Mouse (Mus musculus): Measurements from ENCODE around the gene Btla. TPM values are rescaled to one million over a fixed set of nuclear protein-coding genes. Genes with fewer than 3 reads are reported as not detected.

Btla gene
- 0.27 and 0.68 TPM in 2 replicates for polyA plus RNA-seq (2015; fragmentation: Nextera tagmentation; extraction: Ambion mirVana)

- Histone ChIP-seq H3K27ac (no peak within 1 kb of the TSS), H3K36me3 (no peaks in the 10 kb centered on the region), H3K9ac (no peak within 1 kb of the TSS), H3K4me1 (replicated peaks) (no peaks in the 10 kb centered on the region), H3K9me3 (replicated peaks) (no peaks in the 10 kb centered on the region), H3K4me3 (replicated peaks) (no peak within 1 kb of the TSS), H3K27me3 (no peaks in the 10 kb centered on the region), H3K4me2 (no peak within 1 kb of the TSS)
- no peak for ATAC-seq (ENCODE audit: low read depth)
- WGBS (ENCODE audit: insufficient replicate concordance) = 32% methylated on average over 10 of the region's 10 CpGs
- no peak for DNase-seq
Measured at GRCm38 (mm10) chr16:45223648-45224388, at the start of gene Btla. Gene Btla (plus strand): TSS chr16:45224315.

- ATAC-seq (ENCODE audit: low read depth) (no peak), DNase-seq (no peak)
- Histone ChIP-seq H3K4me1 (replicated peaks) (no peaks in the 10 kb centered on the region), H3K9ac (no peak overlapping the region), H3K27me3 (no peaks in the 10 kb centered on the region), H3K4me2 (no peak overlapping the region), H3K36me3 (peaks cover 11% of the 10 kb centered on the region), H3K4me3 (replicated peaks) (no peak overlapping the region), H3K9me3 (replicated peaks) (no peaks in the 10 kb centered on the region), H3K27ac (no peak overlapping the region)
- 74% methylated on average over 2 of the region's 2 CpGs for WGBS (ENCODE audit: insufficient replicate concordance)
Measured at GRCm38 (mm10) chr16:45178552-45178951, 45.6 kb upstream of the Btla start.

GRCm38 (mm10) chr16:45181824-45182223 is 42.3 kb upstream of the Btla start:
- ATAC-seq (ENCODE audit: low read depth) (no peak), DNase-seq (no peak)
- Histone ChIP-seq H3K27me3 (no peaks in the 10 kb centered on the region), H3K9me3 (replicated peaks) (no peaks in the 10 kb centered on the region), H3K27ac (no peak overlapping the region), H3K36me3 (peaks cover 15% of the 10 kb centered on the region), H3K9ac (no peak overlapping the region), H3K4me2 (no peak overlapping the region), H3K4me1 (replicated peaks) (no peaks in the 10 kb centered on the region), H3K4me3 (replicated peaks) (no peak overlapping the region)
- 73% methylated on average over 5 of the region's 5 CpGs for WGBS (ENCODE audit: insufficient replicate concordance)

GRCm38 (mm10) chr16:45192613-45193012 is 31.5 kb upstream of the Btla start:
- 6% methylated on average over 1 of the region's 1 CpGs for WGBS (ENCODE audit: insufficient replicate concordance)
- H3K27me3 ChIP-seq = no peaks in the 10 kb centered on the region
- no peak overlapping the region for H3K27ac ChIP-seq
- H3K36me3 ChIP-seq = no peaks in the 10 kb centered on the region
- no peaks in the 10 kb centered on the region for H3K9me3 ChIP-seq (replicated peaks)
- ATAC-seq (ENCODE audit: low read depth) (no peak), DNase-seq (peak; percentile 54)
- no peak overlapping the region for H3K4me3 ChIP-seq (replicated peaks)
- H3K4me1 ChIP-seq (replicated peaks) = no peaks in the 10 kb centered on the region
- no peak overlapping the region for H3K9ac ChIP-seq
- no peak overlapping the region for H3K4me2 ChIP-seq

- Histone ChIP-seq H3K9me3 (replicated peaks) (no peaks in the 10 kb centered on the region), H3K4me2 (no peak overlapping the region), H3K36me3 (no peaks in the 10 kb centered on the region), H3K9ac (no peak overlapping the region), H3K27ac (no peak overlapping the region), H3K27me3 (no peaks in the 10 kb centered on the region), H3K4me3 (replicated peaks) (no peak overlapping the region), H3K4me1 (replicated peaks) (no peaks in the 10 kb centered on the region)
- ATAC-seq (ENCODE audit: low read depth) = no peak
- DNase-seq = peak; percentile 9
- 29% methylated on average over 6 of the region's 6 CpGs for WGBS (ENCODE audit: insufficient replicate concordance)
Measured at GRCm38 (mm10) chr16:45196816-45197215, 27.3 kb upstream of the Btla start.

- ATAC-seq (ENCODE audit: low read depth) = no peak
- H3K27ac ChIP-seq = no peak overlapping the region
- no peaks in the 10 kb centered on the region for H3K4me1 ChIP-seq (replicated peaks)
- H3K4me2 ChIP-seq = no peak overlapping the region
- DNase-seq = no peak
- WGBS (ENCODE audit: insufficient replicate concordance) = 61% methylated on average over 2 of the region's 2 CpGs
- H3K36me3 ChIP-seq = no peaks in the 10 kb centered on the region
- no peak overlapping the region for H3K4me3 ChIP-seq (replicated peaks)
- no peak overlapping the region for H3K9ac ChIP-seq
- H3K9me3 ChIP-seq (replicated peaks) = no peaks in the 10 kb centered on the region
- H3K27me3 ChIP-seq = no peaks in the 10 kb centered on the region
Measured at GRCm38 (mm10) chr16:45201395-45201794, 22.7 kb upstream of the Btla start.

GRCm38 (mm10) chr16:45204438-45204837 is 19.7 kb upstream of the Btla start:
- no peak overlapping the region for H3K9ac ChIP-seq
- no peaks in the 10 kb centered on the region for H3K4me1 ChIP-seq (replicated peaks)
- H3K9me3 ChIP-seq (replicated peaks) = no peaks in the 10 kb centered on the region
- no peaks in the 10 kb centered on the region for H3K27me3 ChIP-seq
- H3K4me3 ChIP-seq (replicated peaks) = no peak overlapping the region
- H3K4me2 ChIP-seq = no peak overlapping the region
- DNase-seq (no peak), ATAC-seq (ENCODE audit: low read depth) (no peak)
- no peak overlapping the region for H3K27ac ChIP-seq
- no peaks in the 10 kb centered on the region for H3K36me3 ChIP-seq
- WGBS (ENCODE audit: insufficient replicate concordance) = 49% methylated on average over 4 of the region's 4 CpGs

- H3K27ac ChIP-seq = no peak overlapping the region
- H3K4me3 ChIP-seq (replicated peaks) = no peak overlapping the region
- H3K4me1 ChIP-seq (replicated peaks) = no peaks in the 10 kb centered on the region
- WGBS (ENCODE audit: insufficient replicate concordance) = 42% methylated on average over 12 of the region's 12 CpGs
- H3K9me3 ChIP-seq (replicated peaks) = no peaks in the 10 kb centered on the region
- H3K36me3 ChIP-seq = no peaks in the 10 kb centered on the region
- H3K9ac ChIP-seq = no peak overlapping the region
- no peaks in the 10 kb centered on the region for H3K27me3 ChIP-seq
- no peak for DNase-seq
- H3K4me2 ChIP-seq = no peak overlapping the region
- no peak for ATAC-seq (ENCODE audit: low read depth)
Measured at GRCm38 (mm10) chr16:45204859-45205670, 19.1 kb upstream of the Btla start.

GRCm38 (mm10) chr16:45222016-45222415 is 2.1 kb upstream of the Btla start:
- Histone ChIP-seq H3K36me3 (no peaks in the 10 kb centered on the region), H3K9ac (no peak overlapping the region), H3K27ac (no peak overlapping the region), H3K4me3 (replicated peaks) (no peak overlapping the region), H3K27me3 (no peaks in the 10 kb centered on the region), H3K4me1 (replicated peaks) (no peaks in the 10 kb centered on the region), H3K4me2 (no peak overlapping the region), H3K9me3 (replicated peaks) (no peaks in the 10 kb centered on the region)
- ATAC-seq (ENCODE audit: low read depth) = no peak
- WGBS (ENCODE audit: insufficient replicate concordance) = 56% methylated on average over 2 of the region's 2 CpGs
- DNase-seq = no peak

- Histone ChIP-seq H3K9me3 (replicated peaks) (no peaks in the 10 kb centered on the region), H3K27ac (no peak overlapping the region), H3K4me3 (replicated peaks) (no peak overlapping the region), H3K27me3 (no peaks in the 10 kb centered on the region), H3K36me3 (no peaks in the 10 kb centered on the region), H3K9ac (no peak overlapping the region), H3K4me2 (no peak overlapping the region), H3K4me1 (replicated peaks) (no peaks in the 10 kb centered on the region)
- DNase-seq (no peak), ATAC-seq (ENCODE audit: low read depth) (no peak)
- 35% methylated on average over 3 of the region's 3 CpGs for WGBS (ENCODE audit: insufficient replicate concordance)
Measured at GRCm38 (mm10) chr16:45222771-45223170, 1.3 kb upstream of the Btla start.

- Histone ChIP-seq H3K27ac (no peak overlapping the region), H3K4me1 (replicated peaks) (no peaks in the 10 kb centered on the region), H3K9ac (no peak overlapping the region), H3K9me3 (replicated peaks) (no peaks in the 10 kb centered on the region), H3K27me3 (no peaks in the 10 kb centered on the region), H3K4me2 (no peak overlapping the region), H3K4me3 (replicated peaks) (no peak overlapping the region), H3K36me3 (no peaks in the 10 kb centered on the region)
- ATAC-seq (ENCODE audit: low read depth) (no peak), DNase-seq (no peak)
- 48% methylated on average over 4 of the region's 4 CpGs for WGBS (ENCODE audit: insufficient replicate concordance)
Measured at GRCm38 (mm10) chr16:45224431-45225008, 405 bp downstream of the Btla start.

Measured in liver, embryonic 13.5 days (tissue).